Mouse (Mus musculus): ENCODE measurements around the gene Gm14410.
"Not testable (repeated sequence)": the region's sequence is repeated elsewhere in the genome, so short reads cannot be mapped to it uniquely, and the experiment has no call there.

The Gm14410 gene

GRCm38 (mm10) chr2:177206341-177206740 lies at the start of gene Gm14410:
Gm14410 (minus strand) TSS chr2:177206421.
- DNase-seq: peak; percentile 92

GRCm38 (mm10) chr2:177247449-177247848 lies 41.2 kb upstream of the Gm14410 start:
- not testable (repeated sequence) for DNase-seq

DNA sequence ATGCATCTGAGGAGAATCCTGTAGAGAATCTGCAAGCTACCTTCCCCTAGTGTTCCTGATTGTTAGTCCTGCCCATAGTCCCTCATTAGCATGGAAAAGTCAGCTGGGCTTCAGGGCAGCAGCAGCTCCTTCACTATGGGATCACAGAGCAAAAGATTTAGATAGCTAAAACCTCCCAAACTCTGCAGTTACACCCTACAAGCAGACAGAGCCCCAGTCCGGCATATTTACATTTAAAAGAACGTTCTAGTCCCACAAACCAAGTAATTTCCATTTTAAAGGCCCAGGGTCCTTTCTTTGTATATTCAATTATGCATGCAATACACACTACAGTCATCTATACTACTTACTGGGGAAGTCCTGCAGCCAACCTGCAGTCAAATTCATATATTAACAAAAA lies 24.2 kb upstream of the Gm14410 start:
- not testable (repeated sequence) for DNase-seq

DNA sequence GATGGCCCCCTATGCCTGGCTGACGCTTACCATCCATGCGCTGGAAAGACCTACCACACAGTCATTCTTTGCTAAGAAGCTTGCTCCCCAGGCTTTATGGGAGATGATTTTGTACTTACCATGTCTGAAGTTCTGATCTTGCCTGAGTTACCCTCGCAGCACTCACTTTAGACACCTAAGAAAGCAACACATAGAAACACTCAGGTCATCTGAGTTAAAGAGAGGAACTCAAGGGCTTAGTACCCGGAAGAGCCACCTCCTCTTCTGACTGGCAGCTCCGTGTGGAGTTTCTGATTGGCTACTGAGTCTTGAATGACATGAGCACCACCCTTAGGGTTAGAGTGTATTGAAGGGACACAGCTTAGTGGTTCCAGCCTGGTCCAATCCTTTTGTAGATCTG lies 33.5 kb downstream of the Gm14410 start:
- not testable (repeated sequence) for DNase-seq
